Mouse (Mus musculus): Measurements from ENCODE around the gene Apoc3. TPM values are rescaled to one million over a fixed set of nuclear protein-coding genes. Genes with fewer than 3 reads are reported as not detected.

Apoc3 gene
- total and polyA plus RNA-seq, 2 experiments from 2014 or later, result not detected

DNA sequence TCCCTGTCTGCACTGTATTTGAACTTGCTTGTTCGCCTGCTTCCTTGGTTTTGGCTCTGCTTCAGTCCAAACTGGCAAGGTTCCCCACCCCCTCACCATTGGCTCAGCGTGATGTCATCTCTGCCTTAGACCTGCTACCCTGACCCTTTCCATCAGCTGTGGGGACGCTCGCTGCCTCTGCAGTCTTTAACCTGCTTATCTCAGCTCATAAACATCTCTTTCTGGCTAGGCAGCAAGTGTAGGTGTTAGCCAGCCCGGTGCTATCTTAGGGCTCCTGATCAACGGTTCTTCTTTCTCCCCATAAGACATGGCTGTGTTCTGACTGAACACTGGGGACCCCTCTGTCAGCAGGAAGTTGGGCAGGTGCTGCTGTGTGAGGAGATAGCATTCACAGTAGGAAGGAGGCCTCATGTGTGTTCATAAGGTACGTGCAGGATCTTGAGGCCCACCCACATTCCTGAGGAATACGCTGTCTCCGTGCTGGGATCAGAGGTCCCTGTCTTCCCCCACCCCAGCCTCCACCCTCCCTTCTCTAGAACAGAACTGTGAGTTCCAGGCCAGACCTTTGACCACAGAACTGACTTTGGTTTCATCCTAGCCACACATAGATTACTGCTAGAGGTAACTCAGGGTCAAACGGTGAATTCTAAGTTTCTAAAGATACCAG is 28.5 kb downstream of the Apoc3 start:
- ATAC-seq (ENCODE audit: low FRiP score) (no peak), DNase-seq (ENCODE audit: low spot score) (no peak)
- H3K4me3 ChIP-seq (ENCODE audit: low read depth, low read length), result no peak overlapping the region
- no peaks in the 10 kb centered on the region for H3K27me3 ChIP-seq (ENCODE audit: insufficient read depth, low read length)
- no peak overlapping the region for H3K4me2 ChIP-seq (ENCODE audit: low read depth, low read length, poor library complexity, severe bottlenecking)
- WGBS, result 89% methylated on average over 10 of the region's 10 CpGs
- TF ChIP-seq CTCF (IDR thresholded peaks at IDR 0.05), result no peak
- no peak overlapping the region for H3K9ac ChIP-seq (replicated peaks; ENCODE audit: low read length, poor library complexity, severe bottlenecking)
- H3K4me1 ChIP-seq (ENCODE audit: insufficient read depth, low read length), result no peaks in the 10 kb centered on the region
- no peak overlapping the region for H3K27ac ChIP-seq (ENCODE audit: low read depth, low read length)
- peaks cover 57% of the 10 kb centered on the region for H3K36me3 ChIP-seq (ENCODE audit: insufficient read depth, low read length)
- H3K9me3 ChIP-seq (ENCODE audit: low read length), result no peaks in the 10 kb centered on the region

DNA sequence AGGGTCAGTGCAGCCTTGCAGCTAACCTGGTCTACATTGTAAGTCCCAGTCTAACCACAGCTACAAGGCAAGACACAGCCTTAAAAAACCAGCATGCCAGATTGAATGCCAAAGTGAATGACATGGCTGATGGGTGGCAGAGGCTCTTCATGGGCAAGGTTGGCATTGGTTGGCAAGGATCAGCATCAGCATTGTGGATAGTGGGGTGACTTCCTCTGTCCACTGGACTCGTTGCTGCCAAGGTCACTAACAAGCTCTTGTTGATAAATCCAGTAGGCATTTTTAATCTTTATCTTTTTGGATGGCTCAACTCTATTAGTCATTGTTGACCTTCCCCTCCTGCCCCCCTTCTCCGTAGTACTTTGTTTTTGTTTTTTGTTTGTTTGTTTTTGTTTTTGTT is 35.8 kb downstream of the Apoc3 start:
- ATAC-seq (ENCODE audit: low FRiP score), result no peak
- peaks cover 56% of the 10 kb centered on the region for H3K36me3 ChIP-seq (ENCODE audit: insufficient read depth, low read length)
- no peak for DNase-seq (ENCODE audit: low spot score)
- no peak overlapping the region for H3K27ac ChIP-seq (ENCODE audit: low read depth, low read length)
- no peak overlapping the region for H3K4me3 ChIP-seq (ENCODE audit: low read depth, low read length)
- no peak for TF ChIP-seq CTCF (IDR thresholded peaks at IDR 0.05)
- no peak overlapping the region for H3K4me2 ChIP-seq (ENCODE audit: low read depth, low read length, poor library complexity, severe bottlenecking)
- WGBS, result 98% methylated on average over 2 of the region's 2 CpGs
- no peaks in the 10 kb centered on the region for H3K27me3 ChIP-seq (ENCODE audit: insufficient read depth, low read length)
- H3K4me1 ChIP-seq (ENCODE audit: insufficient read depth, low read length), result no peaks in the 10 kb centered on the region
- H3K9me3 ChIP-seq (ENCODE audit: low read length), result no peaks in the 10 kb centered on the region
- no peak overlapping the region for H3K9ac ChIP-seq (replicated peaks; ENCODE audit: low read length, poor library complexity, severe bottlenecking)

DNA sequence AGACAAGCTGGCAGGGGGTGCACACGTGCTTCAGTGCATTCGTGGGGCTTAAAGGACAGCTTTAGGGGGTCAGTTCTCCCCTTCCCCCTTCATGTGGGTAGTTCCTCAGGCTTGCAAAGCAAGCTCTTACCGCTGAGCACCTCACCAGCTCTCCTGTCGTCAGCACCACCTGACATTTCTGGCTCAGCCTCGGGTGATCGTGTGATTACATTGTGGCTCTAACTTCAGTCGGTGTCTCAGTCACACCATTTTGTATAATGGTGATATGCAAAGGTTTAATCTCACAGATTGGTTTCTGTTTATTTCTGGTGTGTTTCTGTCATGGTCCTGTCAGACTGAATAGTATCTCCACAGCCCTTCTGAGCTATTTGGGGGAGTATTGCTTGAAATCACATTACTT is 36.5 kb downstream of the Apoc3 start:
- H3K4me3 ChIP-seq (ENCODE audit: low read depth, low read length), result no peak overlapping the region
- ATAC-seq (ENCODE audit: low FRiP score) (no peak), DNase-seq (ENCODE audit: low spot score) (no peak)
- no peaks in the 10 kb centered on the region for H3K27me3 ChIP-seq (ENCODE audit: insufficient read depth, low read length)
- no peaks in the 10 kb centered on the region for H3K9me3 ChIP-seq (ENCODE audit: low read length)
- H3K9ac ChIP-seq (replicated peaks; ENCODE audit: low read length, poor library complexity, severe bottlenecking), result no peak overlapping the region
- H3K27ac ChIP-seq (ENCODE audit: low read depth, low read length), result no peak overlapping the region
- H3K4me2 ChIP-seq (ENCODE audit: low read depth, low read length, poor library complexity, severe bottlenecking), result no peak overlapping the region
- no peak for TF ChIP-seq CTCF (IDR thresholded peaks at IDR 0.05)
- H3K36me3 ChIP-seq (ENCODE audit: insufficient read depth, low read length), result peaks cover 50% of the 10 kb centered on the region
- 77% methylated on average over 7 of the region's 7 CpGs for WGBS
- H3K4me1 ChIP-seq (ENCODE audit: insufficient read depth, low read length), result no peaks in the 10 kb centered on the region

DNA sequence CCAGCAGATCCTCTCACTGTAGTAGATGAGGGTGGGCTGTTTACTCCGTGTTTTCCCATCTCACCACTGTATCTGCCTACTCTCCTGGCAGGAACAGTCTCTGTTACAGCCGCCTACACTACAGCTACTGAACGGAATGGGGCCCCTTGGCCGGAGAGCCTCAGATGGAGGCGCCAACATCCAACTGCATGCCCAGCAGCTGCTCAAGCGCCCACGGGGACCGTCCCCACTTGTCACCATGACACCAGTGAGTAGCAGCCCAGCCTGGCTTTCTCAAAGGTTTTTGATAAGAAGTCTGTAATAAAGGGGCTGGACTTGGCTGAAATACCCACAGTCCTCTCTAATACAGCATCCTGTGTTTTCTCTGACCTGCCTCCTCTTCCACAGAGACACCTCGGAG is 37.0 kb downstream of the Apoc3 start:
- DNase-seq (ENCODE audit: low spot score), result peak; percentile 12
- no peaks in the 10 kb centered on the region for H3K9me3 ChIP-seq (ENCODE audit: low read length)
- H3K4me3 ChIP-seq (ENCODE audit: low read depth, low read length), result no peak overlapping the region
- ATAC-seq (ENCODE audit: low FRiP score), result no peak
- H3K9ac ChIP-seq (replicated peaks; ENCODE audit: low read length, poor library complexity, severe bottlenecking), result no peak overlapping the region
- TF ChIP-seq CTCF (IDR thresholded peaks at IDR 0.05), result no peak
- WGBS, result 88% methylated on average over 9 of the region's 9 CpGs
- no peaks in the 10 kb centered on the region for H3K27me3 ChIP-seq (ENCODE audit: insufficient read depth, low read length)
- H3K4me2 ChIP-seq (ENCODE audit: low read depth, low read length, poor library complexity, severe bottlenecking), result no peak overlapping the region
- H3K36me3 ChIP-seq (ENCODE audit: insufficient read depth, low read length), result peaks cover 50% of the 10 kb centered on the region
- H3K27ac ChIP-seq (ENCODE audit: low read depth, low read length), result no peak overlapping the region
- no peaks in the 10 kb centered on the region for H3K4me1 ChIP-seq (ENCODE audit: insufficient read depth, low read length)

DNA sequence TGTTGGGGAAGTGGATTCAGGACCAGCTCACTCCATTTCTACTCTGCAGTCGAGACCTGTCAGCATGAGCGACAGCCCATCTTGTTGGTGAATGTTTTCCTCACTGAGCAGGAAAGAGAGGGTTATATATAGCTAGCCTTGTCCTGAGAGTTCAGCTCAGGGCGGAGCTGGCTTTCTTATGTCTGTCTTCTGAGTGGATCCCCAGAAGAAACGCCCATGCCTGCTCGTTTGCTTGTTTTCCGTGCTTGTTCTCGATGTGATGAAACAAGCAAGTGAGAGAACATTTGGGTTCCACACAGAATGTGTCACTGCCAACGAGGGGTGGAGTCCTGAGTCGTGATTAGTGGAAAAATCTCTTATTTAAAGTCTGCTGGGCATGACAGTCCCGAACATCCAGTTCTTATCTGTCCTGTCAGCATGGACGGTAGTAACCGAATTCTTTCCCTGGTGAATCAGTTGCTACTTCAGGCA is 38.7 kb downstream of the Apoc3 start:
- Histone ChIP-seq H3K9ac (replicated peaks; ENCODE audit: low read length, poor library complexity, severe bottlenecking) (no peak overlapping the region), H3K4me3 (ENCODE audit: low read depth, low read length) (no peak overlapping the region), H3K27ac (ENCODE audit: low read depth, low read length) (no peak overlapping the region), H3K27me3 (ENCODE audit: insufficient read depth, low read length) (no peaks in the 10 kb centered on the region), H3K4me1 (ENCODE audit: insufficient read depth, low read length) (no peaks in the 10 kb centered on the region), H3K9me3 (ENCODE audit: low read length) (no peaks in the 10 kb centered on the region), H3K4me2 (ENCODE audit: low read depth, low read length, poor library complexity, severe bottlenecking) (no peak overlapping the region), H3K36me3 (ENCODE audit: insufficient read depth, low read length) (peaks cover 48% of the 10 kb centered on the region)
- no peak for DNase-seq (ENCODE audit: low spot score)
- no peak for ATAC-seq (ENCODE audit: low FRiP score)
- WGBS, result 86% methylated on average over 12 of the region's 12 CpGs
- no peak for TF ChIP-seq CTCF (IDR thresholded peaks at IDR 0.05)

DNA sequence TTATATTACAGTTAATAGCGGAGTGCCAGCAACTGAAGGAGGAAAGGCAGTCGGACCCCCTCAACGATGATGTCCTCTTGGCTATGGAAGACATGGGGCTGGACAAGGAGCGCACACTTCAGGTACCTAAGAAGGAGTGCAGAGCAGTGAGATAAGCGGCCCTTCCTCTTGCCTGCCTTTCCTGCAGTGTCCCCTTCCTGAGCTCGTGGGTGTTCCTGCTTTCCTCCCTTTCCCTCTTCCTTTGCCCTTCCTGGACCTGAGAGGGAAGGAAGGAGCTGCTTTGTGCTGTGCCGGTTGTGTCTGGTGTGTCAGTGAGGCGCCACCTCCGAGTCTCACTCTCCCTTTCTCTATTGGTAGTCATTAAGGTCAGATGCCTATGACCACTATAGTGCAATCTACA is 40.6 kb downstream of the Apoc3 start:
- H3K4me2 ChIP-seq (ENCODE audit: low read depth, low read length, poor library complexity, severe bottlenecking), result no peak overlapping the region
- H3K36me3 ChIP-seq (ENCODE audit: insufficient read depth, low read length), result peaks cover 36% of the 10 kb centered on the region
- H3K9ac ChIP-seq (replicated peaks; ENCODE audit: low read length, poor library complexity, severe bottlenecking), result no peak overlapping the region
- no peak for TF ChIP-seq CTCF (IDR thresholded peaks at IDR 0.05)
- no peaks in the 10 kb centered on the region for H3K9me3 ChIP-seq (ENCODE audit: low read length)
- ATAC-seq (ENCODE audit: low FRiP score) (no peak), DNase-seq (ENCODE audit: low spot score) (no peak)
- no peaks in the 10 kb centered on the region for H3K27me3 ChIP-seq (ENCODE audit: insufficient read depth, low read length)
- no peaks in the 10 kb centered on the region; the same call in 1 of the 2 replicates for H3K4me1 ChIP-seq (ENCODE audit: insufficient read depth, low read length)
- no peak overlapping the region for H3K4me3 ChIP-seq (ENCODE audit: low read depth, low read length)
- no peak overlapping the region for H3K27ac ChIP-seq (ENCODE audit: low read depth, low read length)
- 88% methylated on average over 9 of the region's 9 CpGs for WGBS

Data from midbrain, postnatal 0 days (tissue).